Mouse (Mus musculus) ES-E14 (cell line): ENCODE data around the gene Zbtb2. TPM values are rescaled to one million over a fixed set of nuclear protein-coding genes. Genes with fewer than 3 reads are reported as not detected.

Source experiments
- DNase-seq: peaks from one replicate; pipeline ENCODE4 v3.0.0-alpha.2; 2013; ENCODE audit warnings: low read depth, low spot score
- H3K27ac ChIP-seq: 2 replicates; pipeline ENCODE4 v1.5.1; 2012; ENCODE audit warnings: low read depth, mild to moderate bottlenecking, low read length, moderate library complexity, mixed read lengths; ENCODE audit not compliant: poor library complexity, insufficient read depth, severe bottlenecking
- H3K36me3 ChIP-seq: 2 replicates; pipeline ENCODE4 v1.6.1; 2012; ENCODE audit warnings: mild to moderate bottlenecking, low read length, moderate library complexity, mixed read lengths; ENCODE audit not compliant: control insufficient read depth, poor library complexity, insufficient read depth, severe bottlenecking
- H3K4me1 ChIP-seq, 2 experiments: fragments of 150-350 bp in 1 of 2; sonication (generic) in 1 of 2; 2 replicates each; pipeline ENCODE4 v1.6.1; 2012; ENCODE audit warnings: low read length in 2 of 2, mild to moderate bottlenecking in 1 of 2, mixed read lengths in 1 of 2; ENCODE audit not compliant: control insufficient read depth in 2 of 2, insufficient read depth in 2 of 2, poor library complexity in 1 of 2
- H3K4me3 ChIP-seq, 2 experiments: fragments of 150-350 bp in 1 of 2; sonication (generic) in 1 of 2; 2 replicates each; pipeline ENCODE4 v1.5.1; 2012; ENCODE audit warnings: low read length in 2 of 2, low read depth in 1 of 2, mild to moderate bottlenecking in 1 of 2, mixed read lengths in 1 of 2; ENCODE audit not compliant: insufficient read depth in 1 of 2, poor library complexity in 1 of 2, severe bottlenecking in 1 of 2
- H3K9ac ChIP-seq: 2 replicates; pipeline ENCODE4 v1.6.1; 2012; ENCODE audit warnings: low read depth, mild to moderate bottlenecking, low read length, mixed read lengths; ENCODE audit not compliant: poor library complexity, insufficient read depth, severe bottlenecking
- H3K9me3 ChIP-seq: fragments of 150-350 bp; sonication (generic); 2 replicates; pipeline ENCODE4 v1.6.1; 2012; ENCODE audit warnings: low read depth, mild to moderate bottlenecking, low read length; ENCODE audit not compliant: control insufficient read depth, insufficient read depth
- CHD2 ChIP-seq: IDR thresholded peaks from 2 replicates; pipeline ENCODE4 v1.6.1; 2014; ENCODE audit warnings: mild to moderate bottlenecking, low read depth, low read length, inconsistent platforms
- HCFC1 ChIP-seq: IDR thresholded peaks from 2 replicates; pipeline ENCODE4 v1.6.1; 2012; ENCODE audit warnings: low read length, inconsistent platforms, borderline replicate concordance; ENCODE audit not compliant: insufficient read depth
- MAFK ChIP-seq: IDR thresholded peaks from 2 replicates; pipeline ENCODE4 v1.6.1; 2014; ENCODE audit warnings: mild to moderate bottlenecking, low read depth, low read length, inconsistent platforms; ENCODE audit not compliant: insufficient read depth
- ZC3H11A ChIP-seq: IDR thresholded peaks from 2 replicates; pipeline ENCODE4 v1.6.1; 2012; ENCODE audit warnings: low read depth, mild to moderate bottlenecking, inconsistent platforms, low read length, borderline replicate concordance
- ZNF384 ChIP-seq: IDR thresholded peaks from 2 replicates; pipeline ENCODE4 v1.6.1; 2012; ENCODE audit warnings: low read depth, low read length, inconsistent platforms
- in situ Hi-C, 2 experiments: fragments of 600-800 bp; cut with MboI; formaldehyde crosslinking; loops; one replicate each; pipeline ENCODE4 v1.15.1; 2025; ENCODE audit warnings: low sequenced_read_pairs in 2 of 2, inconsistent platforms in 1 of 2; ENCODE audit not compliant: unreplicated experiment in 2 of 2
- total RNA-seq: library from RNA; depleted of rRNA; stranded (reverse); fragments of 300-350 nt; gene quantifications from 2 replicates; pipeline ENCODE4 v1.2.3, GENCODE M21; 2012

Zbtb2 gene
- total RNA-seq, 1 experiment, result 14.7 TPM

DNA sequence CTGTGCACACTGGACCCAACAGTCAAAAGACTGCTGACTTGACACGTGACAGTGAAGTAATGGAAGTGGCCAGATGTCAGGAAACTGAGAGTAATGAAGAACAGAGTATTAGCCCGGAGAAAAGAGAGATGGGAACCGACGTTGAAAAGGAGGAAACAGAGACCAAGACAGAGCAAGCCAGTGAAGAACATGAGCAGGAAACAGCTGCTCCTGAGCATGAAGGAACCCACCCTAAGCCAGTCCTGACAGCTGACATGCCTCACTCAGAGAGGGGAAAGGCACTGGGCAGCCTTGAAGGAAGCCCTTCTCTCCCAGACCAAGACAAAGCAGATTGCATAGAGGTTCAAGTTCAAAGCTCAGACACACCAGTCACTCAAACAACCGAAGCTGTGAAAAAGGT, 31.3 kb downstream of the Zbtb2 start:
- Histone ChIP-seq H3K27ac (no peak overlapping the region), H3K4me1 (peaks cover 0 to 10% of the 10 kb centered on the region in 2 experiments; a peak in 2 of 4 replicates), H3K4me3 (no peak overlapping the region), H3K9me3 (no peaks in the 10 kb centered on the region), H3K36me3 (peaks cover 61% of the 10 kb centered on the region), H3K9ac (no peak overlapping the region)
- no peak for TF ChIP-seq ZC3H11A
- TF ChIP-seq HCFC1, result no peak
- no peak for TF ChIP-seq CHD2
- no peak for TF ChIP-seq ZNF384
- no peak for TF ChIP-seq MAFK
- in situ Hi-C loops, result no loop called here
- DNase-seq, result no peak

GRCm38 (mm10) chr10:4355882-4356451, 31.9 kb downstream of the Zbtb2 start:
- H3K9me3 ChIP-seq, result no peaks in the 10 kb centered on the region
- H3K36me3 ChIP-seq, result peaks cover 61% of the 10 kb centered on the region
- no peak overlapping the region for H3K4me3 ChIP-seq
- H3K4me1 ChIP-seq, result peaks cover 0 to 10% of the 10 kb centered on the region in 2 experiments; a peak in 2 of 4 replicates
- no peak for DNase-seq
- H3K27ac ChIP-seq, result no peak overlapping the region
- TF ChIP-seq CHD2 (no peak), ZNF384 (no peak), ZC3H11A (no peak), HCFC1 (no peak), MAFK (no peak)
- H3K9ac ChIP-seq, result no peak overlapping the region
- in situ Hi-C loops, result no loop called here

GRCm38 (mm10) chr10:4354371-4355260, 33.3 kb downstream of the Zbtb2 start:
- no peak overlapping the region for H3K9ac ChIP-seq
- peaks cover 0 to 10% of the 10 kb centered on the region in 2 experiments; a peak in 2 of 4 replicates for H3K4me1 ChIP-seq
- H3K9me3 ChIP-seq, result no peaks in the 10 kb centered on the region
- peak overlapping the region in 1 of 2 experiments; percentile 37; a peak in 1 of 4 replicates for H3K4me3 ChIP-seq
- H3K27ac ChIP-seq, result no peak overlapping the region
- TF ChIP-seq MAFK, result no peak
- TF ChIP-seq HCFC1, result no peak
- TF ChIP-seq ZC3H11A, result no peak
- TF ChIP-seq ZNF384, result no peak
- TF ChIP-seq CHD2, result no peak
- no peak for DNase-seq
- peaks cover 60% of the 10 kb centered on the region for H3K36me3 ChIP-seq
- in situ Hi-C loops, result no loop called here

DNA sequence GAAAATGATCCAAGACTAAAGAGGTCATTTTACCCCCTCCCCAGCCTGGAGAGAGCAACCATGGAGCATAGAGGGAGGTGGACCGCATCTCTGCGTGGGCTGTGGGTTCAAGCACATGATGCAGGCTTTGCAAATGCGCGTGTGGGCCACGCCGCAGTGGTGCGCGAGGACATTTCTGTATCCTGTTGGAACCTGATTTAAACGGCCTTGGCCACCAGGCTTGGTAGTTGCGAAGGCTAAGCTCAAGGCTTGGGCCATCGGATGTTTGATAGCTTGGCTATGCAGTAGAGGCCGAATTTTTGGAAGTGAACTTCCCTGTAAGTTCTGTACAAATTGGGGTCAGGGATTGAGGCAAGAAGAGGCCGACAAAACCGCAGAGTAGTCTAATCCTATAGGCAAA, 40.3 kb downstream of the Zbtb2 start:
- no peak for DNase-seq
- H3K9ac ChIP-seq, result 0 out of 2 replicates have a peak overlapping the region, but pooled peaks have one; percentile 18
- H3K27ac ChIP-seq, result no peak overlapping the region
- H3K36me3 ChIP-seq, result peaks cover 7% of the 10 kb centered on the region; the same call in 1 of the 2 replicates
- H3K4me1 ChIP-seq, result peaks cover 7 to 9% of the 10 kb centered on the region in 2 experiments; a peak in 3 of 4 replicates
- in situ Hi-C loops, result no loop called here
- TF ChIP-seq ZC3H11A, result no peak
- TF ChIP-seq ZNF384, result no peak
- no peak overlapping the region for H3K4me3 ChIP-seq
- no peaks in the 10 kb centered on the region for H3K9me3 ChIP-seq
